Mouse (Mus musculus): Measurements from ENCODE around the gene Saxo2.

- TF ChIP-seq POLR2A (IDR thresholded peaks at IDR 0.05; ENCODE audit: borderline replicate concordance, extremely low read depth, low read depth, low read length) (no peak), CTCF (IDR thresholded peaks at IDR 0.05; ENCODE audit: insufficient read depth, low read length) (peak; percentile 64)
Measured at GRCm38 (mm10) chr7:82697668-82698067, 49.3 kb upstream of the Saxo2 start.

All from lung, adult 2 months (tissue).